Mouse (Mus musculus) limb, embryonic 11.5 days (tissue): ENCODE data around the gene Smo. TPM values are rescaled to one million over a fixed set of nuclear protein-coding genes. Genes with fewer than 3 reads are reported as not detected.

Experiments used
- polyA plus RNA-seq: library from polyadenylated mRNA; unstranded; fragments of >200 nt; fragmentation: Nextera tagmentation; extraction: Ambion mirVana; gene quantifications from 2 replicates; pipeline ENCODE4 v1.2.1, GENCODE M21; 2014

The Smo gene
- polyA plus RNA-seq, 1 experiment from 2014 or later, result 67.5 TPM

Other genes with a start within 250 kb of the Smo start
- 25.7 and 32.2 TPM in 2 replicates for gene Kcp, start 227.6 kb upstream of the Smo start, polyA plus RNA-seq
- gene Irf5, start 208.9 kb upstream of the Smo start, polyA plus RNA-seq, result 1.4 and 2.1 TPM in 2 replicates
- 109 and 117 TPM in 2 replicates for gene Tnpo3, start 125.6 kb upstream of the Smo start, polyA plus RNA-seq
- 3.1 and 4.7 TPM in 2 replicates for gene Tspan33, start 41.3 kb upstream of the Smo start, polyA plus RNA-seq
- 16.5 and 17.3 TPM in 2 replicates for gene Ahcyl2, start 32.5 kb downstream of the Smo start, polyA plus RNA-seq
- 1.0 and 1.3 TPM in 2 replicates for gene Strip2, start 181.5 kb downstream of the Smo start, polyA plus RNA-seq